Mouse (Mus musculus): ENCODE results near the gene Tex261. TPM values are rescaled to one million over a fixed set of nuclear protein-coding genes. Genes with fewer than 3 reads are reported as not detected.
A peak's percentile ranks its signal among the peaks of the same experiment; 100 is the strongest.

Tex261 gene
- total RNA-seq, 2 experiments from 2014 or later, result 85.2 to 85.8 TPM

DNA sequence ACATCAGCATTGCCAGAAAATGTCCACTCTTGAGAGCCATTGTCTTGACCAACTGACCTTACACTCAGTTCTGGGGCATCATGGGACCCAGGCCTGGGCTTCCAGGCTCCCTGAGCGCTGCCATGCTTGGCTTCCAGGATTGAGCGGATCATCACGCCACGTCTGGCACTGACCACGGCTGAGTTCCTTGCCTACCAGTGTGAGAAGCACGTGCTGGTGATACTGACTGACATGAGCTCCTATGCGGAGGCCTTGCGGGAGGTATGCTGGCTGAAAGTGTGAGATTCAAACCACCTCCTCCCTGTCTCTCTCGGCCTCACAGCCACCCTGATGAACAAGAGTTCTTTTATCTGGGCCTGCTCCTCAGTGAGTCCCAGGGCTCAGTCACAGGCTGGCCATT is 19.6 kb downstream of the Tex261 start:
- no peak for DNase-seq

DNA sequence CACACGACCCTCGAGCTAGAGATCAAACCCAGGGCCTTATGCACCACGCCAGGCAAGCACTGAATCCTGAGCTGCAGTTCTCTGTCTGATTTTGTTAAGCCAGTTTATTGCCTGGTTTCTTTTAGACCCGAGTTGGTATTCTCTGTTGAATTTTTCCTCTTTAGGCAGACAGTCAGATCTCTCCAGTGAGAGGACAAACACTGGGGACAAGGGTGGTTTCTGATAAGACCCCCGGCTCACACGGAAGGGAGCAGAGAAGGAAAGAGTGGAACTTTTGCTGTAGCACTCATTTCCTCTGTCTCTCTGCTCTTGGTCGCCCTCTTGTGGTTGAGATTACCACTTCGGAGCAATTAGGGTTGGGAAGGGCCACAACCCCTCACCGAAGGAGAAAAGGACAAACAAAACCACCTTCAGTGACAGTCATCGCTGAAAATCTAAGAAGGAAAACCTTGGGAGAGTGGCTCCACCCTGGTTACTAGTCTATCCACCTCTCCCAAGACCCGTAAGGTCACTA is 25.4 kb downstream of the Tex261 start:
- DNase-seq, result peak; percentile 84

DNA sequence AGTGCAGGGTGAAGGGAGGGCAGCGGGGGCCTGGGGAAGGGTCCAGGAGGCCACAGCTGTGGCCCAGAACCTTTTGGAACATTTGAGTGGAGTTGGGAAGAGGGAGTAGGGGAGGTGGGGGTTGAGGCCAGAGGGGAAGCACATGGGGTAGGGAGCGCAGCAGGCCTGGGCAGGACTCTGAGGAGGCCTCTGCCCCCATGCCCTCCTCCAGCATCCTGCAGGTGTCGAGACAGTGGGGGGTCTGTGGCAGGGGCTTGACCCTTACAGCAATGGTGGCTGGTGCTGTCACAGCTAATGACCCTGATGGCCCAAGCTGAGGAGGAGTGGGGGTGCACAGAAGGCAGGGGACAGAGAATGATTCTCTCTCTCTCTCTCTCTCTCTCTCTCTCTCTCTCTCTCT is 26.3 kb downstream of the Tex261 start:
- DNase-seq, result no peak

- no peak for DNase-seq
Observed at GRCm38 (mm10) chr6:83745466-83745865, 30.1 kb downstream of the Tex261 start.

DNA sequence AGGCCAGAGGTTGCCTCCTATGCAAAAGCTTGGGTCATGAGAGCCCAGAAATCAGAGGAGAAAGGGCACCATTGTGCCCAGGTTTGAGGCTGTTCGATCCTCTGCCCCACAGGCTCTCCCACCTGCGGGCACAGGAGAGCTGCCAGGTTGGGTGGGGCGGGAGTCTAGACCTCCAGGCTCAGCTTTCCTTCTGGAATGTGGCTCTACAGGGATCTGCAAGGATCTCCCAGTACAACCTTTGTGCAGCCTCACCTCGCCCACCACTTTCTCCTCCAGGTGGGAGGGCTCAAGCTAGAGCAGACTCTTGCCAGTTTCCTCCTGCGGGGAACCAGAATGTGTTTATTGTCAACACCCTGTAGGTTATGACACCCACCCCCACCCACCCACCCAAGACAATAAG is 31.1 kb downstream of the Tex261 start:
- DNase-seq, result no peak

DNA sequence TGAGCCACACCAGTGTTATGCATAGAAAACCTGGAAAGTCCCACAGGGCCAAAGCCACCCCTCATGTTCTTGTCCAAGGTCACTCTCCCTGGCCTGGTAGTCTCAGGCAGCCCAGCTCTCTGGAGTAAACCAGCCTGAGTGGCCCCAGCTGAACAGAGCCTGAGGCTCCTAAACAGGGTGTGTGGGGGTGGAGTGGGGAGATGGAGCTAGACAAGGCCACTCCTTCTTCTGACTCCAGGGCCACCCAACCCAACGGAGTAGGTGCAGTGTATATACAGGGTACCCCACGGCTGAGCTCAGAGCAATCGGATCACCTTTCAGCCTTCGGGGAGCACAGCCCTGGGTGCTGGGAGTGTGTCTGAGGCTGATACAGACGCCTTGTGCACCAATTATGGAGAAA is 31.5 kb downstream of the Tex261 start:
- no peak for DNase-seq

DNA sequence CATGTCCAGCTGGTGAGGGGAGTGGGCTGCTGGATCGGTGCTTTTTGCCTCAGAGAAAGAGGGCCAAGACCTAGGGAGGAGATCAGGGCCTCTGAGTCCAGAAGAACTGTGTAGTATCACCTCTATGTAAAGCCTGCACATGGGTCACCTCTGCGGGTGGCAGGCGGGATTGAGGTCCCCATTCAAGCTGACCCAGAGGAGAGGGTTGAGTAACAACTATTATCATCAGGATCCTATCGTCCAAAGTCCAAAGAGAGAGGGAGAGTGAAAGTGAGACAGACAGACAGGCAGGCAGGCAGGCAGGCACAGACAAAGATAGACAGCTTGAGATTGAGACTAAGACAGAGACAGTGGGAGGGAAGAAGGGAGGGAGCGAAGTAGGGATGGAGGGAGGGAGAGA is 32.4 kb downstream of the Tex261 start:
- no peak for DNase-seq

DNA sequence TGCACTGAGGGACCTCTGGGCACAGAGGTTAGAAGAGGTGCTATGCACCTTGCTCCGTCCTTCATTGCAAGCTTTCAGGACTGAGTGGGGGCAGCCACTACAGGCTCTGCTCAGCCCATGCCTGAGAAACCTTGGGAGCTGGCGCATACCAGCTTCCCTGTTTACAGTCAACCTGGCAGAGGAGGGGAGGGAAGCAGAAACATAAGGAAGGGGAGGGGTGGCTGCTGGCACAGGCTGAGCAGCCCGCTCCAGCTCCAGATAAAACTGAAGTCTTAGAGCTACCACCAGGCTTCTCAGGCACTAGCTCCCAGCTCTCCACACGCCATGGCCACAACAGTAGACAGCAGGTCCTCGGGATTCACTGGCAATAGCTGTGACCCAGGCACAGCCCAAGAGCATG is 32.9 kb downstream of the Tex261 start, which contains the start of gene Atp6v1b1:
TSS of gene Atp6v1b1 (plus strand) at position 230 of the 400 bp plus-strand sequence.
- no peak for DNase-seq

- DNase-seq, result no peak
Observed at GRCm38 (mm10) chr6:83738596-83738995, 37.0 kb downstream of the Tex261 start.

- DNase-seq, result no peak
Observed at GRCm38 (mm10) chr6:83737311-83737710, 38.3 kb downstream of the Tex261 start.

DNA sequence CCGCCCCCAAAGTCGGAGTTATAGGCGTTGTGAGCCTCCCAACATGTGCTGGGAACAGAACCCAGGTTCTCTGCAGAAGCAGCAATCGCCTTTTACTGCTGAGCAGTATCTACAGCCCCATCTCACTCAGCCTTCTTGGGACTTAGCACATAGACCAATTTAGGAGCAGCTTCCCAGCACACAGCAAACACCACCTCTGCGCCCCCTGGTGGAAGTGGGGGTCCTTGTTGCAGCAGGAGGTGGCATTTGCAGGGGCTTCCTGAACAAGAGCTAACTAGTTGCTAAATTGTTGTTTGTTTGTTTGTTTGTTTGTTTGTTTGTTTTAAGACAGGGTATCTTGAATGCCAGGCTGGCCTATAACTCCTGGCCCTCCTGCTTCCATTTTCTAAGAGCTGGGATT is 44.5 kb downstream of the Tex261 start:
- DNase-seq, result peak; percentile 86

DNA sequence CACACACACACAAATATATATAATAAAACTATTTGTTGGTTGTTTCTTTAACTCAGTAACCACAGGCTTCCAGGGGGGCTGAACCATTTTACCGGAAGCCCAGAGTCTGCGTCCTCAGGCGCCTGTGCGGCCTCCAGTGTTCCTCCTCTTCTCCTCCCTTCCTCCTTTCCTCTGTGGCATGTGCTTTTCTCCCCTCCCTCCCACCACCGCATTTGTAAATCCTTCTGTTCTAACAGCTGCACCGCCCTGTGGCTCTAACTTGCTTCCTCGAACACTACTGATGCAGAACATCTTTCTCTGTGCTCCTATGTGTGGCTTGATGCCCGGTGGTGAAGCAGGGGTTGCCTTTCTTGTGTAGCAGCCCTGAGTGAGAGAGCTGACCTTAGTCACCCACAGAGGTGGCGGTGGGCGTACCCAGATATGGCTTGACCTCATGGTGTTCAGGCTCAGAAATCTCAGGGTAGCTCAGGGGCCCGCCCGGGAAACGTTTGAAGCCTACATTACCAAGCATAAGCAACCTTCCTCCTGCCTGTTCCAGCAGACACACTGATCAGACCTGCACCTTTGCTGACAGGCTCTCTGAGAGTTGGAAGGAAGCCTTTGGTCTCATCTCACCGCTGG is 46.2 kb downstream of the Tex261 start:
- no peak for DNase-seq

DNA sequence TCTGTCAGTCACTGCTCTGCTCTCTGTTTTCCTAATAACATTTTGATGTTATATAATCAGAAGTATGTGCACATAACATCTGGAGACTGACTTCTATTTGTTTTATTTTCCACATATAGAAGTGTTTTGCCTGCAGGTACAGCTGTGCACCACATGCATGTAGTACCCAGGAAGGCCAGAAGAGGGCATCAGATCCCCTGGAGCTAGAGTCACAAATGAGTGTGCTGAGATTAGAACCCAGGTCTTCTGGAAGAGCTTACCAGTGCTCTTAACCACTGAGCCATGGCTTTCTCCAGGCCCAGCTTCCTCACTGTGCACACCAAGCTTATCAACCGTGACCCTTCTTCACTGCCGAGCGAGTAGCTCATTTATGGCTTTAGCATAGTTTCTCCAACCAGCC is 47.1 kb downstream of the Tex261 start:
- peak; percentile 40 for DNase-seq

DNA sequence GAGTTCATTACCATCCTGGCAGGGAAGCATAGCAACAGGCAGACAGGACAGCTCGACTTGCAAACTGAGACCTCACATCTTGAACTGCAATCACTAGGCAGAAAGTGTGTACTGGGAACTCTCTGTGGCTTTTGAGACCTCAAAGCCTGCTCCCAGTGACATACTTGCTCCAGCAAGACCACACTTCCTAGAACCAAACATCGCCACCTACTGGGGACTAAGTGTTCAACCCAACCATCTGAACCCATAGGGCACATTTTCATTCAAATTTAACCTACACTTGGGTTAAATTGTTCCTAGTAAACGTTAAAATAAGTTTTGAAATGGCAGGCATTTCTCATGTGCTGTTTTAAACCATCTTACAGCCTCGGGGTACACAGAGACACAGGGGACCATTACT is 48.4 kb downstream of the Tex261 start:
- DNase-seq, result no peak

DNA sequence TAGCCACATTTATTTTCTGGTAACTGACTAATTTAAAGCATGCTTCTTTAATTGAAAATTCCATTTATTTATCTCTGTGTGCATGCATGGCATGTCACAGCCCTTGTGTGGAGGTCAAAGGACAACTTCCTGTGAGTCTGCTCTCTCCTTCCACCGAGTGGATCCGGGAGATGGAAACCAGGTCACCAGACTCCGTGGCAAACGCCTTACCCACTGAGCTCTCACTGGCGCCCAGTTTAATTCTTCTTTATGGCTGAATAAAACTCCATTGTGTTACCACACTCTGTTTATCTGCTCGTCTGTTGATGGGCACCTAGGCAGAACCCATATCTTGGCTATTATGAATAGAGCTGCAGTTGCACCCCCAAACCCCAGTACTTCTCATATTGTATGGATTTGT is 53.1 kb downstream of the Tex261 start:
- DNase-seq, result no peak

Other genes starting within 250 kb of the Tex261 start
- gene Actg2, start 239.5 kb downstream of the Tex261 start, total RNA-seq (2021), result 10 to 100 TPM; 10.4 to 13.7 TPM
- 10 to 100 TPM; 16.0 to 18.4 TPM for gene Stambp, start 203.1 kb downstream of the Tex261 start, total RNA-seq (2021)
- not detected for gene Clec4f, start 119.6 kb downstream of the Tex261 start, total RNA-seq (2021)
- gene Cd207, start 98.0 kb downstream of the Tex261 start, total RNA-seq (2021), result under 1 TPM; 0.56 to 0.88 TPM
- not detected for gene Vax2, start 64.5 kb downstream of the Tex261 start, total RNA-seq (2021)
- gene Atp6v1b1, start 32.8 kb downstream of the Tex261 start, total RNA-seq (2021), result not detected
- not detected for gene Ankrd53, start 13.2 kb downstream of the Tex261 start, total RNA-seq (2021)
- gene Nagk, start 19.2 kb upstream of the Tex261 start, total RNA-seq (2021), result 10 to 100 TPM; 40.2 to 40.6 TPM
- gene Paip2b, start 55.9 kb upstream of the Tex261 start, total RNA-seq (2021), result 10 to 100 TPM; 22.5 to 22.6 TPM
- 10 to 100 TPM; 67.9 to 75.3 TPM for gene Zfp638, start 91.3 kb upstream of the Tex261 start, total RNA-seq (2021)
- gene Dysf, start 232.8 kb upstream of the Tex261 start, total RNA-seq (2021), result 100 to 1,000 TPM in 1 of 2 experiments, 10 to 100 TPM in 1; 96.4 to 109 TPM

Measured in heart, postnatal 4 days (tissue).